Mouse (Mus musculus): ENCODE data around the gene Lss.

Gene Lss

GRCm38 (mm10) chr10:76561972-76562371, 30.6 kb downstream of the Lss start, which contains the start of gene Spatc1l:
Spatc1l (plus strand) TSS chr10:76562272.
- ATAC-seq (ENCODE audit: low TSS enrichment), result no peak

- no peak for ATAC-seq (ENCODE audit: low TSS enrichment)
Observed at GRCm38 (mm10) chr10:76569996-76570685, 38.8 kb downstream of the Lss start.

- ATAC-seq (ENCODE audit: low TSS enrichment), result no peak
Observed at GRCm38 (mm10) chr10:76571070-76571469, 39.7 kb downstream of the Lss start.

DNA sequence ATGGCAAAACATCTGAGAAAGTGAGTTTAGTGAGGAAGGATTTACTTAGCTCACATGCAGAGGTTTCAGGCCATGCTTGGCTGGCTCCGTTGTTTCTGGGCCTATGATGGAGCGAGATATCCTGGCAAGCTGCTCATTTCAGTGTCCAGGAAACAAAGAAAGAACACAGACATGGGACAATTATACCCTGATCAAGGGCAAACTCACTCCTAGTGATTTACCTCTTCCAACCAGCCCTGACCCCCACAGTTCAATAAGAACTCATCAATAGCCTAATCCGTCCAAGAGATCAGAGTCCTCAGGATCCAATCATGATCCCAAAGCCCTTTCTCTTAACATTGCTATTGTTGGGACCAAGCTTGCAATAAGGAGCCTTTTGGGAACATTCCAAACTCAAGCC, 40.8 kb downstream of the Lss start:
- no peak for ATAC-seq (ENCODE audit: low TSS enrichment)

GRCm38 (mm10) chr10:76575374-76575773, 44.0 kb downstream of the Lss start, which contains the start of gene Ftcd:
Ftcd (plus strand) TSS chr10:76575648.
- no peak for ATAC-seq (ENCODE audit: low TSS enrichment)

- no peak for ATAC-seq (ENCODE audit: low TSS enrichment)
Observed at GRCm38 (mm10) chr10:76576920-76577319, 45.5 kb downstream of the Lss start.

DNA sequence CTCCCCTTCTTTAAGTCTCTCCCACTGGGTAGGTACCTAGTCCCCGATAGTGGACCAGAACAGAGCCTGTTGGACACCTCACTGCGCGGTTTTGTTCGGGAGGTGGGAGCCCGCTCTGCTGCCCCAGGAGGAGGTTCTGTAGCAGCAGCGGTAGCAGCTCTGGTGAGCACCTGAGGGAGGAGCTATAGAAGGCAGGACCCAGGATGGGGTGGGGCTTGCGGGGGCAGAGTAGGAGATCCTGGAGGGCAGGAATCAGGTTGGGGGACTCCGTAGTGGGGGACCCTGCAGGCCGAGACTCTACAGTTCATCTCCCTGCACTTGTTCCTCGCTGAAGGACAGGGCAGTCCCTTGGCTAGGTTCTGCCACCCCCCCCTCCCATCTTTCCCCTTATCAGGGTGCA, 52.8 kb downstream of the Lss start:
- ATAC-seq (ENCODE audit: low TSS enrichment), result no peak

GRCm38 (mm10) chr10:76586190-76586589, 54.8 kb downstream of the Lss start:
- no peak for ATAC-seq (ENCODE audit: low TSS enrichment)

GRCm38 (mm10) chr10:76590197-76590596, 58.8 kb downstream of the Lss start:
- ATAC-seq (ENCODE audit: low TSS enrichment), result no peak; the same call in 1 of the 2 replicates

DNA sequence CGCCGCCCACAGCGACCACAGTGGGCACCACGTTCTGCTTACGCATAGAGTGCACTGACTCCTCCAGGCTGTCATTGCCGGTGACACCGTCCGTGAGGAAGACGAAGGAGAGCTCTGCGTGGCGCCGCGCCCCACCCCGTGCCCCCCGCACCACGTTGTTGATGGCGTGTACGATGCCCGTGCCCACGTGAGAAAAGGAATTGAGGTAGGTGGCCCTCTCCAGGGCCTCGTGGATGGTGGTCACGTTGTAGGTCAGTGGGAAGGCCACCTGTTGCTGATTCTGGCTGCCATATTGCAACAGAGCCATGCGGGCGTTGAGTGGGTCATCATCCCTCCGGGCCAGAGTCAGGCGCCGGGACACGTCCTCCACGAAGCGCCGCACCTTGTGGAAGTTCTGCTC, 65.0 kb downstream of the Lss start:
- ATAC-seq (ENCODE audit: low TSS enrichment), result no peak

DNA sequence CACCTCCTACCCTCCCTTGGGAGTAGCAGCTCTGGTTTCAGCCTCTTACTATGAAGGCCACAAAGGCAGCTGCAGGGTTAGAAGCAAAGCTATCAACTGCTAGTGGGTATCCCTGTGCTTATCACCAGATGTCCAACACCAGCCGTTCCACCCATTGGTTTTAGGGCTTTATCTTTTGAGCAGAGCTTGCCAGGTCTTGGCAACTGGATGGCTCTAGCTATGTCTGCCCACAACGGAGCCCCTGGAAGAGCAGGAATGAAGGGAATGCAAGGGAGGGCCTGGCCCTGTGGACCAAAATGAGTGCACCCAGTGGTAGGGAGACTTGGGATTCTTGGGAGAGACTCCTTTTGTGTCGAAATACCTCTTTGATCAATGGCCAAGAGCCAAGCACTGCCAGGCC, 71.3 kb downstream of the Lss start:
- ATAC-seq (ENCODE audit: low TSS enrichment), result no peak

Measured in frontal cortex, adult (tissue).